Mouse (Mus musculus) ES-CJ7 (cell line): ENCODE measurements around the gene Zfp952.
"Not testable (repeated sequence)": the region's sequence is repeated elsewhere in the genome, so short reads cannot be mapped to it uniquely, and the experiment has no call there.

Source experiments
- DNase-seq: peaks from one replicate; pipeline ENCODE4 v3.0.0; 2011; ENCODE audit warnings: low read depth, low spot score

Zfp952 gene

GRCm38 (mm10) chr17:32992699-32993474 is at the start of gene Zfp952:
Zfp952 (plus strand) TSS chr17:32993129.
- peak; percentile 88 for DNase-seq

GRCm38 (mm10) chr17:32943661-32944060 is 49.3 kb upstream of the Zfp952 start:
- no peak for DNase-seq

- DNase-seq: no peak
Observed at GRCm38 (mm10) chr17:32944402-32945035, 48.4 kb upstream of the Zfp952 start.

GRCm38 (mm10) chr17:32946716-32947115 is 46.2 kb upstream of the Zfp952 start:
- DNase-seq: no peak

GRCm38 (mm10) chr17:32947215-32947914 is 45.6 kb upstream of the Zfp952 start, which contains the start of gene Cyp4f13:
Cyp4f13 (minus strand) TSS chr17:32947402.
- peak; percentile 95 for DNase-seq

GRCm38 (mm10) chr17:32950136-32950535 is 42.8 kb upstream of the Zfp952 start:
- peak; percentile 50 for DNase-seq

GRCm38 (mm10) chr17:32951006-32951405 is 41.9 kb upstream of the Zfp952 start:
- DNase-seq: no peak

GRCm38 (mm10) chr17:32951441-32951840 is 41.5 kb upstream of the Zfp952 start:
- peak; percentile 94 for DNase-seq

GRCm38 (mm10) chr17:32965253-32965622 is 27.7 kb upstream of the Zfp952 start:
- no peak for DNase-seq

GRCm38 (mm10) chr17:32965623-32966290 is 27.2 kb upstream of the Zfp952 start, which contains the start of gene Zfp472:
Zfp472 (plus strand) TSS chr17:32965814.
- DNase-seq: peak; percentile 93

GRCm38 (mm10) chr17:32981361-32981760 is 11.6 kb upstream of the Zfp952 start:
- no peak for DNase-seq

GRCm38 (mm10) chr17:32986301-32986700 is 6.6 kb upstream of the Zfp952 start:
- no peak for DNase-seq

- peak; percentile 73 for DNase-seq
Observed at GRCm38 (mm10) chr17:32991965-32992698, 797 bp upstream of the Zfp952 start.

GRCm38 (mm10) chr17:32998492-32998891 is 5.6 kb downstream of the Zfp952 start:
- no peak for DNase-seq

GRCm38 (mm10) chr17:33008337-33008736 is 15.4 kb downstream of the Zfp952 start:
- DNase-seq: peak; percentile 49

- DNase-seq: not testable (repeated sequence)
Observed at GRCm38 (mm10) chr17:33020434-33020833, 27.5 kb downstream of the Zfp952 start.

GRCm38 (mm10) chr17:33032376-33032775 is 39.4 kb downstream of the Zfp952 start:
- no peak for DNase-seq

GRCm38 (mm10) chr17:33032900-33033891 is 40.3 kb downstream of the Zfp952 start, which contains the start of gene Zfp763:
Zfp763 (minus strand) TSS chr17:33033402.
- DNase-seq: peak; percentile 92
